Mouse (Mus musculus) left cerebral cortex, adult 2 months (tissue): ENCODE measurements around the gene Mettl8. TPM values are rescaled to one million over a fixed set of nuclear protein-coding genes. Genes with fewer than 3 reads are reported as not detected.

ENCODE experiments used
- DNase-seq, 2 experiments: peaks; one replicate each; pipeline ENCODE4 v3.0.0; 2021 to 2022; ENCODE audit warnings: low spot score in 2 of 2, mixed read lengths in 1 of 2; ENCODE audit errors: extremely low spot score in 1 of 2
- H3K27ac ChIP-seq: fragments of 200-600 bp; 2 replicates; pipeline ENCODE4 v1.8.1; 2022
- H3K4me3 ChIP-seq: fragments of 200-600 bp; 2 replicates; pipeline ENCODE4 v1.8.1; 2022
- CTCF ChIP-seq: fragments of 200-600 bp; IDR thresholded peaks from 2 replicates; pipeline ENCODE4 v1.8.1; 2022; ENCODE audit warnings: antibody characterized with exemption, mild to moderate bottlenecking, moderate library complexity
- intact Hi-C: fragments of 180-260 bp; cut with DNase I; formaldehyde crosslinking; loops from one replicate; pipeline ENCODE4 v1.15.1; 2025
- total RNA-seq, 2 experiments: library from RNA; stranded (reverse); gene quantifications; 2 replicates each; pipeline ENCODE4 v1.2.3; 2021

The Mettl8 gene
- total RNA-seq, 2 experiments from 2014 or later = 11.9 to 16.9 TPM

DNA sequence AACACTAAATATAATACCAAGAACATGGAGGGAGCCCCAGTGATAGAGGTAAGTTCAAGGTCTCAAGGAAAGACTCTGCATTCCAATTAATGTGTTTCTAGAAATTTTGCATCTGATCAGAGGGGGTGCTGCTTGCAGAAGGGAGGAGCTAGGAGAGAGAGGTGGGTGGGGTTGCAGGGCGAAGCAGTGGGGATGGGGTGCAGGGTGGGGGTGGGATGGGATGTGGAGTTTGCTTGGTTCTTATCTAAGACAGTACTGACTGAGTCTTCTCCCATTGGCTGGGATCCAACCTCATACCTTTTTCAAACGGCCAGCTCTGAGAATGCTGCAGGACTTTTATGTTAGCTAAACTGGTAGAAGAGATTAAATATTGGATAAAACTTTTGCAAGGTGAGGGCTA is 56.6 kb downstream of the Mettl8 start:
- intact Hi-C loops = no loop called here
- TF ChIP-seq CTCF = no peak
- no peak overlapping the region for H3K4me3 ChIP-seq
- no peak overlapping the region for H3K27ac ChIP-seq
- DNase-seq = no peak

DNA sequence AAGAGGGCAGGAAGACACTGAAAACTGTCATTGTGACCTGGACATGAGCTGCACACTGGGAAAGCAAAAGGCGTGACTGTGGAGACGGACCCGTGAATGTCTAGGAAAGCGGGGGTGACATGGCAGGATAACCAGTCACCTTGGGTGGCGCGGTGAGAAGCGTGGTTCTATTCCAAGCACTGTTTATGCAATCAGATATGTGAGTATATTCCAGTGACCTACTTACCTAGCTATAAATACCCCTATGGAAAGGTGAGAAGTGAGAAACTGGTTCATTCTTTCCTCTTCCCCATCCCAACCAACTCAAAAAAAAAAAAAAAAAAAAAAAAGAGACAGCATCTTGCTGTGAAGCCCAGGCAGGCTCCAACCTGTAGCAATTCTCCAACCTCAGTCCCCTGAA is 58.9 kb downstream of the Mettl8 start:
- Histone ChIP-seq H3K27ac (no peak overlapping the region), H3K4me3 (no peak overlapping the region)
- intact Hi-C loops = no loop called here
- no peak for TF ChIP-seq CTCF
- no peak for DNase-seq

DNA sequence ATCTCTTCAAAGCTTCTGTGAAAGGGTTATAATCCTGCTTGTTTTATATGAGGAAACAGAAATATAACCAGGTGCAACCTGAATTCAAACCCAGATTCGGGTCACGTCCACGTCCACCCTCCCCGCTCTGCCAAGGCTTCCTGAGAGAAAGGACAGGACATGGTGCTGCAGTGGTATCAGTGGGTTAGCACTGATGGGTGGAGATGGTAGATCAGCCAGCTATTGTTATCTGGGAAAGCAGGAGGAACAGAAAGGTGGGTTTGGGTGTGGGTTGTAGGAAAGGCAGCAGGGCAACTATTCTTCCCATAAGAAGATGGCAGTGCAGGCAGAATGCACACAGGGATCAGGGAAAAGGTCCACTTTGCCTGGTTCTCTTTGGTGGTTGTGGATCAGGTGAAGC is 59.5 kb downstream of the Mettl8 start:
- no peak for TF ChIP-seq CTCF
- intact Hi-C loops = no loop called here
- Histone ChIP-seq H3K4me3 (no peak overlapping the region), H3K27ac (no peak overlapping the region)
- DNase-seq = no peak

DNA sequence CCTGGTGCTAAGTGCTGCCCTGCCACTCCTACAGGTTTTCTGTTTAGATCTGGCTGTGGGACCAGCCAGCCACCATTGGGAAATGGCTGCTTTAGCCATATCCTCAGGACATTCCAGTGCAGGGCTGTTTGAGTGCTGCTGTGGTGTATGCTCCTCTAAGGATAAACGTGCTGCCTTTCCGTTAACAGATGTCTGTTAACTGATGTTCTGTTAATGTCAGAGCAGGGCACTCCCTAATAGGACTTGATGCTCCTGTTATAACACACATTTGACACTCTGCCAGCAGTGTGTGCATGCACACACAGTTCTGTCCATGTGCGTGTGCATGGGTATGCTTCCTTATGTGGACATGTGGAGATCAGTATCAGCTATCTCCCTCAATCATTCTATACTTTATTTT is 61.6 kb downstream of the Mettl8 start:
- intact Hi-C loops = no loop called here
- no peak for DNase-seq
- H3K4me3 ChIP-seq = no peak overlapping the region
- no peak overlapping the region for H3K27ac ChIP-seq
- no peak for TF ChIP-seq CTCF

DNA sequence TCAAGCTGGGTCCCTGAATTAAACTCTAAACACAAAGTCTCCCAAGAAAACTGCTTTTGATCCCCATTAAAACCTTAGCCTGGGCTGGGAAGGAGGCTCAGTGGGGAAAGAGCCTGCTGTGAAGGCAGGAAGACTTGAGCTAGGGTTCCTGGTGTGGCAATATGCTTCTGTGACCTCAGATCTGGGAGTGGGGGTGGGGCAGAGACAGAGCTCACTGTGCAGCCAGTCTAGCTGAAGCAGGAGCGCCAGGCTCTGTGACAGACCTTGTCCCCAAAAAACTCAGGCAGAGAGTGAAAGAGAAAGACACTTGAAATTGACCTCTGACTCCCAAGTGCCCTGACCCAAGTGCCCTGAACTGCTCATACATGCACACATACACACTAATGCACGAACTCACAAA is 62.7 kb downstream of the Mettl8 start:
- intact Hi-C loops = no loop called here
- H3K4me3 ChIP-seq = no peak overlapping the region
- no peak for DNase-seq
- H3K27ac ChIP-seq = no peak overlapping the region
- no peak for TF ChIP-seq CTCF

DNA sequence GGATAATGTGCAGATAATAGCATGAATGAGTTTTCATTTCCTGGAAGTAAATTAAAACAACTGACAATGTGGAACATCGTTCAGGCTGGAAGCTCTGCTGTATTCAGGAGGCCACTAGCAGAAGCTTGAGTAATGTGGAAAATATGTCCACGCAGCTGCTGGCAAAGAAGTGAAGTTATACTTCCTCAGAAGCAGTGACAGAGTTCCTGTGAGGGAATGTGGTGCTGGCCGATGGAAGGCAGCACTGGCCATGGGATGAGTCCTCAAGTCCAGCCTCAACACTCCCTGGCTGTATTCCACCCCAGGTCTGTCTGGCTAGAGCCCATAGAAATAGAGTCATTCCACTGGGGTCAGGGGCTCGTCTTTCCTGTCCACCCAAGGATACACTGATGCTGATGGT is 65.2 kb downstream of the Mettl8 start:
- TF ChIP-seq CTCF = no peak
- Histone ChIP-seq H3K4me3 (no peak overlapping the region), H3K27ac (no peak overlapping the region)
- DNase-seq = no peak
- intact Hi-C loops = no loop called here

DNA sequence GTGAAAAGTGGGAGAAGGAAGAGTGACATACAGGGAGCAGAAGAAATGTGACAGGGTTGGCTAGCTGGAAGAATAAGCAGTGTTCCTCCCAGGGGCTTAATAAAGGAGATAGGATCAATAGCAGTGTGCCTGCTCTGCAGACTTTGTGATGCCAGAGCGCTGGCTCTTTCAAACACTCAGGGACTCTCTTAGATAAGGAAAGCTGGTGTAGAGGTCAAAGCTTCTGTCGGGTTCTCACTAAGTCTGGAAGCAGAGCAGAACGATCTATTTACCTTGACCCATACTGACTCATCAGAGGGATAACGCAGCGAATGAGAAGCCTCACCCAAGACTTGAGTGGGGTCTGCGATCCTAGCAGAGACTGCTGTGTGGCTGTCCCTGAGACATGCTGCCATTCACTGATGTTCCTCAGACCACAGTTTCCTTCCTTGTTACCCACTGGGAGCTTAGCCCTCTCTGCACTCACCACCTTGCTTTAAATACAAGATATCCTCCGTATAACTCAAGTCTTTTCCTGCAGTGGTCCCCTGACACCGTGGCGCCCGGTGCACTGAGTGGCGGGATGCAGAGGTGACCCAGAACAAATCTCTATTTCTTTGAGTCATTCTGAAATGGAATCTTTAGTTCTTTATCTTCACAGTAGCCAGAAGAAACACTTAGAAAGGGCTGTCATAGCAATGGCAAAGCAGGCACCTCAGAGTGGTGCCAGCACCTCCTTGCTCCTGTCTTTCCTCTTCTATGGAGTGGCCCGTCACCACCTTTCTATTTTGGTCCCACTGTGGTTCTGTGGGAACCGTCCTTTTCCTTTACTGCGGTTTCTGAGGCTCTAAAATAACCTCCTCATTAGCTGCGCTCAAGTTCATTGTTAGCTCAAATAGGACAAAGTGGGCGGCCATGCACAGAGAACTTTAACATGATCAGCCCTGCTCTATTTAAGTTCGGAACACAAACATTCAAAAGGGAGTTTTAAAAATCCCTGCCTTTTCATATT is 65.9 kb downstream of the Mettl8 start:
- no peak for TF ChIP-seq CTCF
- Histone ChIP-seq H3K4me3 (no peak overlapping the region), H3K27ac (no peak overlapping the region)
- intact Hi-C loops = no loop called here
- DNase-seq = no peak

DNA sequence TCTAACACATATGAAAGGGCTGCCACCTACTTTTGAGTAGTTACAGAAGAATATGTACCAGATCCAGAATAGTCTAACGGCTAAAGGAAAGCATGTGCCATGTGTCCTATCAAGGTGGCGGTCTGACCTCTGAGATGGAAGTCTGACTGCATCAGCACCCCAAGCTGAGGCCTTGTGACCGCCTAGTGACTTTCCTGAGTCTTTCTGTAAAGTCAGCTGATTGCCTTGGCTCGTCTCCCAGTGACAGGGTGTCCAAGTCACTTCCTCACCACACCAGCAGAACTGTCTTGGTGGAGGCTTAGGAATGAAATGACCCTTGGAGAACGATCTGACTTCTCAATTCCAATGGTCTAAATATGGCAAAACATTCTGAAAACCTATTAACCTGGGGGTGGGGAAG is 77.1 kb downstream of the Mettl8 start:
- no peak for TF ChIP-seq CTCF
- intact Hi-C loops = no loop called here
- Histone ChIP-seq H3K4me3 (no peak overlapping the region), H3K27ac (no peak overlapping the region)
- DNase-seq = no peak

DNA sequence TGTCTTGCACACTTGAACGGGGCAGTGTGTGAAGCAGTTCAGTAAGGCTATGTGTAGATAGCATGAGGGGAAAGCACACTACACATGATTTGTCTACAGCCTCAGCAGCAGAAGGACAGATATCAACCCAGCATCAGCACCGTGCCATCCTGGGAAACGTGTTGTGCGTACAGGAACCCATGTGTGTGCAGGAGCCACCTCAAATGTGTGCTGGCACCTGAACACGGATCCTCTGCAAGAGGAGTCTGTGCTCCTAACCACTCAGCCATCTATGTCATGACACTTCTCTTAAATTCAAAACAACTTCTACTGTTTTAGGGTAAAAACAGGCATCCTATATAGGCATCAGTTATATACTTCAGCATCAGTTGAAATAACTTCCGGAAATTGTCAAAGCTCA is 80.6 kb downstream of the Mettl8 start:
- no peak overlapping the region for H3K4me3 ChIP-seq
- intact Hi-C loops = no loop called here
- H3K27ac ChIP-seq = no peak overlapping the region
- DNase-seq = no peak
- no peak for TF ChIP-seq CTCF

DNA sequence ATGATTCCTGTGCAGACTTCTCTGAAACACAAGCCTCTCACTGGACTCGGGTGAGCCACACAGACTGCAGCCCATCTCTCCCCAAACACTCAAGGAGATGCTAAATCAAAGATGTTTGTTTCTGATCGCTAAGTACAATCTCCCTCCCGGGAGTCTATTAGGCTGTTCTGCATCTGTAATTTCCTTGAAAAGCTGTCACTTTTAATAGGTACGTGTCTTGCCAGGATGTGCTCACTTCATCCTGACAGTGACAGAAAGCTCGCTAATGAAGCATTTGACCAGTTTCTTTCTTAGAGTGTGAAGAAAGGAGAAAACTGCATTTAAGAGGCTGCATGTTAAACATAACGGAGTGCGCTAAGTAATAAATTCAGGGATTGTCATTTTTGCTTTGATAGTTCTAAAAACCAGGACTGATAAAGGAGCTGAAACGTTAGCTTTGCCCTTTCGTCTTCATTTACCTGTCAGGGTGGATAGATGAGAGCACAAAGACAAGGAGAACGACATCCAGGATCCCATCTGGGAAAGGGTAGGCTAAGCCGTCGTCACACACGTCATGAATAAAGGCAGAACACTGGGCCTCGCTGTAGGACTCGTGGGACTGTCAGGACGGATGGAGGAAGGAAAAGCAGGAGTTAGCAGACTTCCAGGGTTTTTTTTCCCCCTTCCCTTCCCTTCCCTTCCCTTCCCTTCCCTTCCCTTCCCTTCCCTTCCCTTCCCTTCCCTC is 82.4 kb downstream of the Mettl8 start:
- no peak for TF ChIP-seq CTCF
- intact Hi-C loops = no loop called here
- Histone ChIP-seq H3K27ac (no peak overlapping the region), H3K4me3 (no peak overlapping the region)
- DNase-seq = no peak

DNA sequence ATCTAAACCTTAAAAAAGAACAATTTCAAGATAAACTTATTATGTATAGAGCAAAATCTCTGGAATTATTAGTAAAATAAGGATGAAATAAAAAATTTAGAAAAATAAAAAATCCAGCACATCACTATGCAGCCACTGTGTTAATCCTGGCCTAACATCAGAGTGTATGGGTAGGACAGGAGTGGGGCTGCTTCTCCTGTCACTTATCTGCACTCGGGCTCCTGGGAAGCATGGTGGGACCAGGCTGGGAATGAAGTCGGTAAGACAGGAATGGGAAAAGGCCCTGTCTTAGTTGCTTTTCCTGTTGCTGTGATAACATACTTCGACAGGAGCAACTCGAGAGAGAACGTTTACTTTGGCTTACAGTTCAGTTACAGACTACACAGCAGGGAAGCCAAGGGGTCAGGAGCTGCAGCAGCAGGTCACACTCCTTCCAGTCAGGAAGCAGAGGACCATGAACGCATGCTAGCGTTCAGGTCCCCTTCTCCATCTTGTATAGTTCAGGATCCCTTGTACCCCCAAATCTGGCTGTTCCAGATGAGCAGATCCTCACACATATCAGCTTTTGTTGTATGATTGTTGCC is 85.1 kb downstream of the Mettl8 start:
- no peak overlapping the region for H3K4me3 ChIP-seq
- no peak for TF ChIP-seq CTCF
- intact Hi-C loops = no loop called here
- H3K27ac ChIP-seq = no peak overlapping the region
- no peak for DNase-seq

DNA sequence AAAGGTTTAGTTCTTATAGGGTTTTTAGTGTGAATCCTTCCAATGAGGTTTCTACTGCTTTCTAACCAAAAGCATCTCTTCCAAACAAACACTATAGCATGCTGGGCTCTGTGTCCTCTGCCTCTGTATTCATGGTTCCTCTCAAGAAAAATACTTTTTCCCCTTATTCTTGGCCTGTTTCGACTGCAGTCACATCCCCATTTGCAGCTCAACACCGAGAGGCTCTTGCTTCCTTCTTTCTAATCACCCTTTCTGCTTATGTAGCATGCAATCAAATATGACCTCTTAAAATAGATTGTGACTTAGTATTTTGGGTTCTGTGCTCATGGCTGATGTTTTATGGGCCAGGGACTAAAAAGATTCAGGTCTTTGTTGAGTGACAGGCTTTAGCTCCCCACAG is 87.1 kb downstream of the Mettl8 start:
- H3K27ac ChIP-seq = no peak overlapping the region
- no peak for TF ChIP-seq CTCF
- intact Hi-C loops = no loop called here
- no peak for DNase-seq
- no peak overlapping the region for H3K4me3 ChIP-seq
